Mouse (Mus musculus): ENCODE data around the gene Stk38l. TPM values are rescaled to one million over a fixed set of nuclear protein-coding genes. Genes with fewer than 3 reads are reported as not detected.
A peak's percentile ranks its signal among the peaks of the same experiment; 100 is the strongest.

The Stk38l gene
- polyA plus RNA-seq (2015; fragmentation: Nextera tagmentation; extraction: Ambion mirVana): 16.2 and 17.2 TPM in 2 replicates

DNA sequence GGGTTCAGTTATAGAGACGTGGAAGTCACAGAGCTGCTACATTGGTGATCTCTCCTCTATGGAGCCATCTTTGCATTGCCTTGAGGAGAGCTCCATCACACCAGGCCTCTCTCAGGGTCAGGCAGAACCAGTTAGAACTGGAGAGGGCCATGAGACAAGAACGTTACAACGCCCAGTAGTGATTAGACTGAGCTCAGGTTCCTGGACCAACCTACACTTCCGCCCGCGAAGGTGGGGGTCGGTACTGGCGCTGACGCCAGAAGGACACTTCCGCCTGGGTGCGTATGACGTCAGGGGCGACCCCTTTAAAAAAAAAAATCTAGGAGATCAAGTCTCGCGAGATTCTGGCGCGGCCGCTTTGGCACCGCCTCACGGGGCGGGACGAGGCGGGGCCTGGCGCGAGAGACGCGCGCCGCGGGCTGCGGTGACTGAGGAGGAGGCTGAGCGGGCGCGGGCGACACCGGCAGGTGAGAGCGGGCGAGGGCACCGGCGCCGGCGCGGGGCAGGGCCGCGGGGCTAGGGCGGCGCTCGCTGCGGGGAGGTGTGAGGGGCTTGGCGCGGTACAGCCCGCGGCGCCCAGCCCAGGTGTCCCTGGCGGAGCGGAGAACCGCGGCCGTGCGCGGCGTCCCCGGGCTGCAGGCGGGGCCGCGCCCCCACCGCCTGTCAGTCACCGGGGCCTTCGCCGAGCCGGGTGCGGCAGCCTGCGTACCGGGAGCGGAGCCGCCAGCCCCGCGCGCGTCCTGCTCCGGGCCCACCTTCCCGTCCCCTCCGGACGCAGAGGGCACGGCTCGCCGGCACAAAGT, at the start of gene Stk38l:
Gene Stk38l (plus strand): TSS at position 415 of the 803 bp plus-strand sequence.
- Histone ChIP-seq H3K9me3 (no peaks in the 10 kb centered on the region), H3K36me3 (no peaks in the 10 kb centered on the region), H3K4me3 (replicated peaks) (peak within 1 kb of the TSS; percentile 81), H3K27ac (peak within 1 kb of the TSS; percentile 80), H3K9ac (replicated peaks) (peak within 1 kb of the TSS; percentile 85), H3K27me3 (no peaks in the 10 kb centered on the region), H3K4me1 (replicated peaks) (peaks cover 16% of the 10 kb centered on the region), H3K4me2 (replicated peaks) (peak within 1 kb of the TSS; percentile 82)
- ATAC-seq: peak; percentile 97
- 2% methylated on average over 77 of the region's 87 CpGs for WGBS

DNA sequence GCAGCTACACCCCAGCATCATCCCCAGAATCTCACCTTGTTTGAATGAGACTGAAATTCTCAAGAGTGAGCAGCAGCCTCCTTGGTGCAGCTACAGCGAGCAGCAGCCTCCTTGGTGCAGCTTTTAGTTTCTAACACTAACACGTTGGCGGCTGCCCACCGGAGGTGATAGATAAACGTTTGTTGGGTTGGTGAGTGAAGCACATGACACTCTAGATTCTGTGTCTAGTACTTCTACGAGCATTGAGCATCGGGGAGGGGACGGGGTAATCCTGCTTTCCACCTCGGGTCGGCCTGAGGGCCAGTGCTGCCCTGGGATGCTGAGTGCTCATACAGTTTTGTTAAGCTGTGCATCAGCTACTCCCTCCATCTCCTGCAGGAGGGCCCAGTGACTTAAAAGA, 47.9 kb upstream of the Stk38l start:
- no peak overlapping the region for H3K9ac ChIP-seq (replicated peaks)
- no peak overlapping the region for H3K4me3 ChIP-seq (replicated peaks)
- no peak for ATAC-seq
- H3K27me3 ChIP-seq: no peaks in the 10 kb centered on the region
- WGBS: 85% methylated on average over 10 of the region's 10 CpGs
- no peaks in the 10 kb centered on the region for H3K4me1 ChIP-seq (replicated peaks)
- H3K27ac ChIP-seq: no peak overlapping the region
- H3K9me3 ChIP-seq: peaks cover 8% of the 10 kb centered on the region; the same call in 1 of the 2 replicates
- H3K4me2 ChIP-seq (replicated peaks): no peak overlapping the region
- H3K36me3 ChIP-seq: no peaks in the 10 kb centered on the region

DNA sequence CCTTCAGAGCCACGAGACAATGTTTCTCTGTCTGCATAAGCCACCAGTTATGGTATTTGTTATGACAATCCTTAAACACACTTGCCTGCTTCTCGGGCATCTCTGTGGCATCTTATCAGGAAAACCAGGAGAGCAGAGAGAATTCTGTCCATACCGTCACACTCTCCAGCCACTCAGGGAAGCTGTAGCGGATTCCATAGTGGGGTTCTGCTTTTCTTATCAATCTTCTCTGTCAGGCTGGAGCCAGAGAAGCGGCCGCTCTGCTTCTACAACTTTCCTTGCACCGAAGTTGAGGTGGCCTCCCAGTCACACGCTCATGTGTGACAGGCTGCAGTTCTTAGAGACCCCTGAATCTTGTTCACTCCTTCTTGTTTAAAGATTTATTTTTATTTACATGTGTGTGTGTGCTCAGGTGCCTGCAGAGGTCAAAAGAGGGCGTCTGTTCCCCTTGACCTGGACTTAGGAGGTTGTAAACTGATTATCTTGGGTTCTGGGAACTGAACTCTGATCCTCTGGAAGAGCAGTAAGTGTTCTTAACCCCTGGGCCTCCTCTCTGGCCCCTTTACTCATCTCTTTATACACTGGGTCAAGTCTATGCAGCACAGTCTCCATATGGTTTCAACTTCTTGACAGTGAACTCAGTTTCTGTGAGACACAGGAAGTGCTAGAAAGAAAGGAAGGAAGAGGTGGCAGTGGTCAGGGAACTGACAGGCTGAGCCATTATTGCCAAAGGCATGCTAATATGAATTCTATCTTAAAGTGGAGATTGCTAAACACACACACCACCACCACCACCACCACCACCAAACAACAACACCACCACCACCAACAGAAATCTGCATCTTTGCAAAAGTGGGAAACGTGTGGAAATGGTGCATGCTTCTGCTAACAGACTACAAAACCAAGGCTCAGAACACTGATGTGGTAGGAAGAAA, 46.4 kb upstream of the Stk38l start:
- no peak for ATAC-seq
- peaks cover 8% of the 10 kb centered on the region; the same call in 1 of the 2 replicates for H3K9me3 ChIP-seq
- H3K27ac ChIP-seq: no peak overlapping the region
- H3K4me1 ChIP-seq (replicated peaks): no peaks in the 10 kb centered on the region
- H3K9ac ChIP-seq (replicated peaks): no peak overlapping the region
- 83% methylated on average over 10 of the region's 10 CpGs for WGBS
- H3K4me3 ChIP-seq (replicated peaks): no peak overlapping the region
- H3K27me3 ChIP-seq: no peaks in the 10 kb centered on the region
- H3K36me3 ChIP-seq: no peaks in the 10 kb centered on the region
- no peak overlapping the region for H3K4me2 ChIP-seq (replicated peaks)

DNA sequence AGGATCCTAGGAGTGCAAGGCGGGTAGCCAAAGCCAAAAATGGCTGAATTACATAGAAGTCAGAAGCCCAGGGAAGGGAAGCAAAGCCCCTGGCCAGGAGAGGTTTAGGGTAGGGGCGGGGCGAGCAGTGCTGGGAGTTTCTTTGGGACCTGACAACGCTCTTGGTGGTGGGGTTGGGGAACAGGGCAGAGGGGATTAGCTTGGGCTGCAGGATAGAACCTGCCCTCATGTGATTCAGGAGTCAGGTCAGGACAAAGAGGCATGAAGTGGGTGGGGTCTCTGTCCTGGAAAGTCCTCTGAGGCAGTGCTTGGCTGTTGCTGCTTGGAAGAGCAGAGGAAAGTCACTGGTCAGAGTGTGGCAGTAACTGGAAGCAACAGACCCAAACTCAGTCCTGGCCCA, 40.9 kb upstream of the Stk38l start:
- ATAC-seq: no peak
- Histone ChIP-seq H3K4me2 (replicated peaks) (no peak overlapping the region), H3K9me3 (peaks cover 8% of the 10 kb centered on the region; the same call in 1 of the 2 replicates), H3K27ac (no peak overlapping the region), H3K4me3 (replicated peaks) (no peak overlapping the region), H3K36me3 (no peaks in the 10 kb centered on the region), H3K27me3 (no peaks in the 10 kb centered on the region), H3K4me1 (replicated peaks) (no peaks in the 10 kb centered on the region), H3K9ac (replicated peaks) (no peak overlapping the region)
- WGBS: 83% methylated on average over 4 of the region's 4 CpGs

DNA sequence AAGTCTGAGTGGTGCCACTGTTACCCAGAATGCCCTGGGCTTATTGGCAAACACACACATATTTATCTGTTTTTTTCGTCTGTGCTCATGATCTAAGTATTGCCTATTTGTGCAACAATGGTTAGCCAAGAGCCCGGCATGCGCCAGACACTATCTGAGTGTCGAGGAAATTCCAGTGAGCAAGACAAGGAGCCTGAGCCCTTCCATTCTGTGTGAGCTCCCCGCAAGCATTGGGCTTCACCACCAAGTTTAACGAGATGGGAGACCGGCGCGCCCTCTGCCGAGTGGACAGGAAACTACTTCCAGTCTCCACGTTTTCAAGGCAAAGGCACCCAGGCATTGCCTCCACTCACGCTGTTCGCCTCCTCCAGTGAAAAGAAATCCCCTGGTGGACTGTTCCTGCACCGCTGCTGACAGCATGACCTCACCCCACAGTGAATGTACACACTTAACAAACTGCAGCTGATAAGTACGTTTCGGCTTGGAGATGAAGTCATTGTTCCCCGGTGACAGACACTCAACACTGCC, 39.0 kb upstream of the Stk38l start:
- Histone ChIP-seq H3K27ac (no peak overlapping the region), H3K4me2 (replicated peaks) (no peak overlapping the region), H3K4me3 (replicated peaks) (no peak overlapping the region), H3K9me3 (no peaks in the 10 kb centered on the region), H3K27me3 (no peaks in the 10 kb centered on the region), H3K36me3 (no peaks in the 10 kb centered on the region), H3K4me1 (replicated peaks) (no peaks in the 10 kb centered on the region), H3K9ac (replicated peaks) (no peak overlapping the region)
- WGBS: 79% methylated on average over 17 of the region's 17 CpGs
- ATAC-seq: no peak

DNA sequence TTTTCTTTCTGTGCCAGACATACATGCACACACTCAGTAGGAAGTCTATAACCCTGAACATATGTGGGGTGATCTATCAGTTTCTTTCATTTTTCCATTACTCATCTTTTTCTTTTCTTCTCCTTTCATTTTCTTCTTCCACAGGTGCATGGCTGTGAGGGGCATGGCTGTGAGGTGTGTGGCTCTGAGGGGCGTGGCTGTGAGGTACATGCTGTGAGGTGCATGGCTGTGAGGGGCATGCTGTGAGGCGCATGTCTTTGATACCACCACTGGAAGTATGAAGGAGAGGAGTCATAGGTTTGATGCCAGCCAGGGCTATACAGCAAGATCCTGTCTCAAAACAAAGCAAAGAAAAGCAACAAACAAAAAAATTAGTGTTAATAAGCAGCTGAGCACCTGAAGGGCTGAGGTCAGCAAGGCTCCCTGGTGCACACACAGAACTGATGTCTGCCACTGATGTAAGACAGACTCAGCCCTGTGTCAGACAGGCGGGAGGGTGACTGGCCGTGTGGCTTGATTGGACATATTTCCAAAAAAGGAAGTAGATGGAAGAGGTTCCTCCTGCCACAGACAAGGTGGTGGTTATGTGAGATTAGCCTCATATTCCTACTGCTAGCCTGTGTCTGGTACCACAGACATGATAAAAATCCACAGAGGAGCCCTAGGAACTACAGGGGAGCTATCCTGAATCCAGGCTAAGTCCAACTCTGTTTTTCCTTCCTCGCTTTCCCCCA, 38.2 kb upstream of the Stk38l start:
- 89% methylated on average over 5 of the region's 5 CpGs for WGBS
- H3K27ac ChIP-seq: no peak overlapping the region
- H3K4me1 ChIP-seq (replicated peaks): no peaks in the 10 kb centered on the region
- no peaks in the 10 kb centered on the region for H3K27me3 ChIP-seq
- H3K9ac ChIP-seq (replicated peaks): no peak overlapping the region
- no peaks in the 10 kb centered on the region for H3K36me3 ChIP-seq
- H3K9me3 ChIP-seq: no peaks in the 10 kb centered on the region
- ATAC-seq: no peak
- H3K4me3 ChIP-seq (replicated peaks): no peak overlapping the region
- H3K4me2 ChIP-seq (replicated peaks): no peak overlapping the region

DNA sequence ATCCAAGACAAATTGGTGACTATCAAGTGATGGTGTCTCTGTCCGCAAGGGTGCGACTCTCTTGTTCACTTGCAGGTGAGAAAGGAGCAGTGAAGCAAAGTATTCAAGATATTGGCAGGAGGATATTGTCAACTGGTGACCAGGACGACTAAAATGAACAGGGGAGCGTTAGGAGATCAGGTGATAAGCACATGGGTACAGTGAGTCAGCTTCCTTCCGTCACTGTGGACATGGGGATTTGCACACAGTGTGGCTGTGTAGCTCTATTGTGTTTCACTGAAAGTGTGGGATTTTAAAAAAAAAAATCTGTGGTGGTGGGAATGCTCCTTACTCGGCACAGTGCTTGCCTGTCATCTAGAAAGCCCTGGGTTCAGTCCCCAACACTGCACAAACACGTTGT, 36.8 kb upstream of the Stk38l start:
- 86% methylated on average over 7 of the region's 7 CpGs for WGBS
- Histone ChIP-seq H3K36me3 (no peaks in the 10 kb centered on the region), H3K27me3 (no peaks in the 10 kb centered on the region), H3K9ac (replicated peaks) (no peak overlapping the region), H3K27ac (no peak overlapping the region), H3K4me2 (replicated peaks) (no peak overlapping the region), H3K4me1 (replicated peaks) (no peaks in the 10 kb centered on the region), H3K4me3 (replicated peaks) (no peak overlapping the region), H3K9me3 (no peaks in the 10 kb centered on the region)
- no peak for ATAC-seq

DNA sequence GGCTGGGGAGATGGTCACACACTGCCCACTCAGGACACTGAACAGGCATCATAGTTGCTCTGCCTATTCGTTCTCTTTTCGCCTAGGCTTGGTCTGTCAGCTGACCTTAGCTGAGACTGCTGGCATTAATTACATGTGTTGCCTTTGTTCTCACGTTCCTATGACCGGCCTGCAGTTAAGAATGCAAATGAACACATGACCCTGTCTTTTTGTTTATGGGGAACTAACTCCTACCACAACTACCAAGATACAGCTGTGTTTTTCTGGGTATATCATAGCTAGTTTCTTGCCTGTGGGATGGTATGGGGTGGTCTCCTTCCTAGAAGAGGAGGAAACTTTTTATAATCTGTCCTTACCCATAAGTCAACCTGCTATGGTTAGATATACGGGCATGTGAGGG, 35.9 kb upstream of the Stk38l start:
- Histone ChIP-seq H3K4me3 (replicated peaks) (no peak overlapping the region), H3K27me3 (no peaks in the 10 kb centered on the region), H3K4me1 (replicated peaks) (no peaks in the 10 kb centered on the region), H3K9ac (replicated peaks) (no peak overlapping the region), H3K27ac (no peak overlapping the region), H3K4me2 (replicated peaks) (no peak overlapping the region), H3K36me3 (no peaks in the 10 kb centered on the region), H3K9me3 (no peaks in the 10 kb centered on the region)
- ATAC-seq: no peak
- 83% methylated on average over 5 of the region's 5 CpGs for WGBS

DNA sequence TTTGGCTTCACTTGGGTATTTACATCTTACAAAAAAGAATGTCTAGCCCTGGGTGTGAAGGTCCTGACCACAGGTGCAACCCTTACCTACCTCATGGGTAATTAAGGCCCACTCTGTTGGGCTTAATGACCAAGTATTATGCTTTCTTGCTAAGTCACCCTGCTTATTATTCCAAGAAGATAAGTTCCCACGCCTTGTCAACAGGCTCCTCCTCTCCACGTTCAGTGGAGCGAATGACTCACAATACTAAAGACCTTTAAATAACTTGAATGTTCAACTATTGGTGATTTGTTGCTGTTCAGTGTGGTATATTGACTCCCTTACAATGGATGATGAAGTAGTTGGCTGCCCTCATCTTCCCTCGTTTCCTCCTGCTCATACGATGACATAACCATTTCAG, 27.0 kb upstream of the Stk38l start:
- no peak for ATAC-seq
- Histone ChIP-seq H3K36me3 (no peaks in the 10 kb centered on the region), H3K9me3 (no peaks in the 10 kb centered on the region), H3K4me1 (replicated peaks) (no peaks in the 10 kb centered on the region), H3K4me3 (replicated peaks) (no peak overlapping the region), H3K4me2 (replicated peaks) (no peak overlapping the region), H3K27ac (no peak overlapping the region), H3K27me3 (no peaks in the 10 kb centered on the region), H3K9ac (replicated peaks) (no peak overlapping the region)
- 74% methylated on average over 5 of the region's 5 CpGs for WGBS

DNA sequence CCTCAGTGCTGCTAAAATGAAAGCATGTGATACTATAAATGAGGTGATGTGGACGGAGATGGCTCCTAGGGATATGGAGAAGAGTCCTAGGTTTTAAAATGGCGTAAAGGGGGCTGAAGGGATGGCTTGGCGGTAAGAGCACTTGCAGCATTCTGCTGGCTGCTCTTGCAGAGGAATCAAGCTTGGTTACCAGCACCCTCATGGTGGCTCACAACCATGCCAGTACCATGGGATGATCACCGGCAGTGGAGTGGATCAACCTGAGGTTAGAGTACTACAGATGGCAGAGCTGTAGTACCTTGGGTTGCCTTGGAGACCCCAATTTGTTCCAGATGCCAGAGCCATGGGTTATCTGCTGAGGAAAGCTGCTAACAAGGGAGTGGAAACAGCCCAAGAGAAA, 26.4 kb upstream of the Stk38l start:
- H3K9me3 ChIP-seq: no peaks in the 10 kb centered on the region
- H3K36me3 ChIP-seq: no peaks in the 10 kb centered on the region
- H3K9ac ChIP-seq (replicated peaks): no peak overlapping the region
- no peak overlapping the region for H3K27ac ChIP-seq
- H3K4me3 ChIP-seq (replicated peaks): no peak overlapping the region
- no peak overlapping the region for H3K4me2 ChIP-seq (replicated peaks)
- WGBS: 91% methylated on average over 4 of the region's 4 CpGs
- H3K27me3 ChIP-seq: no peaks in the 10 kb centered on the region
- no peak for ATAC-seq
- H3K4me1 ChIP-seq (replicated peaks): no peaks in the 10 kb centered on the region

DNA sequence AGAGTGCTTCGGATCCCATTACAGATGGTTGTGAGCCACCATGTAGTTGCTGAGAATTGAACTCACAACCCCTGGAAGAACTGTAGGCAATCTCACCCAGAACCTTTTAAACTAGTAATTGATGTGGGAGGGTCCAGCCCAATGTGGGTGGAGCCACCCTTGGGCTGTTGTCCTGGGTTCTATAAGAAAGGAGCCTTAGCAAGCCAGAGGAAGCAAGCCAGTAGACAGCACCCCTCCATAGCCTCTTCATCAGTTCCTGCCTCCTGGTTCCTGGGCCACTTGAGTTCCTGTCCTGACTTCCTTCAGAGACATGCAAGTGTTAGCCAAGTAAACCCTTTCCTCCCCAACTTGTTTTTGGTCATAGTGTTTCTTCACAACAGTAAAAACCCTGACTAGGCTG, 24.3 kb upstream of the Stk38l start:
- no peaks in the 10 kb centered on the region for H3K36me3 ChIP-seq
- WGBS: 100% methylated on average over 1 of the region's 1 CpGs
- H3K4me3 ChIP-seq (replicated peaks): no peak overlapping the region
- H3K4me1 ChIP-seq (replicated peaks): no peaks in the 10 kb centered on the region
- no peaks in the 10 kb centered on the region for H3K27me3 ChIP-seq
- ATAC-seq: no peak
- H3K4me2 ChIP-seq (replicated peaks): no peak overlapping the region
- H3K27ac ChIP-seq: no peak overlapping the region
- no peak overlapping the region for H3K9ac ChIP-seq (replicated peaks)
- H3K9me3 ChIP-seq: no peaks in the 10 kb centered on the region
